Mouse (Mus musculus) forebrain, embryonic 13.5 days (tissue): ENCODE measurements around the gene Paf1. TPM values are rescaled to one million over a fixed set of nuclear protein-coding genes. Genes with fewer than 3 reads are reported as not detected.

Source experiments
- ATAC-seq: fragments of 200-750 bp; cut with Nextera tagmentation; 2 replicates; pipeline ENCODE4 v1.8.0; 2017
- H3K27ac ChIP-seq: fragments of 300-500 bp; sonication (generic); 2 replicates; pipeline ENCODE4 v1.5.1; 2015; ENCODE audit warnings: inconsistent platforms, mild to moderate bottlenecking, moderate library complexity
- H3K27me3 ChIP-seq: fragments of 300-500 bp; sonication (generic); 2 replicates; pipeline ENCODE4 v1.6.1; 2015; ENCODE audit warnings: mild to moderate bottlenecking, inconsistent platforms
- H3K36me3 ChIP-seq: fragments of 300-500 bp; sonication (generic); 2 replicates; pipeline ENCODE4 v1.6.1; 2015; ENCODE audit warnings: mild to moderate bottlenecking, inconsistent platforms; ENCODE audit not compliant: poor library complexity, severe bottlenecking
- H3K4me1 ChIP-seq: fragments of 300-500 bp; sonication (generic); 2 replicates; pipeline ENCODE4 v1.6.1; 2015; ENCODE audit warnings: inconsistent platforms
- H3K4me2 ChIP-seq: fragments of 300-500 bp; sonication (generic); 2 replicates; pipeline ENCODE4 v1.6.1; 2015; ENCODE audit warnings: inconsistent platforms, mild to moderate bottlenecking, moderate library complexity
- H3K4me3 ChIP-seq: fragments of 300-500 bp; sonication (generic); 2 replicates; pipeline ENCODE4 v1.5.1; 2015; ENCODE audit warnings: mild to moderate bottlenecking, inconsistent platforms
- H3K9ac ChIP-seq: fragments of 300-500 bp; sonication (generic); 2 replicates; pipeline ENCODE4 v1.6.1; 2015; ENCODE audit warnings: mild to moderate bottlenecking, inconsistent platforms
- H3K9me3 ChIP-seq: fragments of 300-500 bp; sonication (generic); replicated peaks from 2 replicates; pipeline ENCODE4 v1.6.1; 2016; ENCODE audit warnings: inconsistent platforms
- WGBS: fragments of 180-500 bp; shearing (Covaris S2); methylation state at CpG from one replicate; pipeline ENCODE4 v1.1.7; 2015; 5-methylcytosine and 5-hydroxymethylcytosine counted together
- polyA plus RNA-seq: library from polyadenylated mRNA; unstranded; fragments of >200 nt; fragmentation: Nextera tagmentation; extraction: Ambion mirVana; gene quantifications from 2 replicates; pipeline ENCODE4 v1.2.1, GENCODE M21; 2015

The Paf1 gene
- polyA plus RNA-seq, 1 experiment from 2014 or later, result 97.1 TPM

GRCm38 (mm10) chr7:28393272-28393951 is 661 bp downstream of the Paf1 start:
- Histone ChIP-seq H3K4me2 (peak overlapping the region; percentile 92), H3K4me1 (peaks cover 22% of the 10 kb centered on the region), H3K9me3 (no peaks in the 10 kb centered on the region), H3K27ac (peak overlapping the region; percentile 75), H3K36me3 (peaks cover 63% of the 10 kb centered on the region), H3K4me3 (peak overlapping the region; percentile 91), H3K27me3 (no peaks in the 10 kb centered on the region), H3K9ac (peak overlapping the region; percentile 90)
- 6% methylated on average over 22 of the region's 22 CpGs for WGBS
- no peak for ATAC-seq

DNA sequence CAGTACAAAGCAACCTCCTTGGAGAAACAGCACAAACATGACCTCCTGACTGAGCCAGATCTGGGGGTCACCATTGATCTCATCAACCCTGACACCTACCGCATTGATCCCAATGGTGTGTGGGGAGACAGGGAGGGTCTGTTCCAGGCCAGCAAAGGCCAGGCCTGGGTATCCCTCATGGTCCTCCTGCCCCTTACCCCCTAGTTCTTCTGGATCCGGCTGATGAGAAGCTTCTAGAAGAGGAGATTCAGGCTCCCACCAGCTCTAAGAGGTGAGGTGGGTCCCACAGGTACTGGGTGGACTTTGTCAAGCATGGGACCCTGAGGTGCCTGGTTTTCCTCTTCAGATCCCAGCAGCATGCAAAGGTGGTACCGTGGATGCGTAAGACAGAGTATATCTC is 2.7 kb downstream of the Paf1 start:
- H3K36me3 ChIP-seq, result peaks cover 63% of the 10 kb centered on the region
- WGBS, result 97% methylated on average over 4 of the region's 4 CpGs

GRCm38 (mm10) chr7:28398000-28398399 is 5.2 kb downstream of the Paf1 start:
- Histone ChIP-seq H3K27ac (no peak overlapping the region), H3K4me3 (no peak overlapping the region), H3K4me2 (no peak overlapping the region), H3K36me3 (peaks cover 83% of the 10 kb centered on the region), H3K9me3 (no peaks in the 10 kb centered on the region), H3K27me3 (no peaks in the 10 kb centered on the region), H3K4me1 (peaks cover 10% of the 10 kb centered on the region), H3K9ac (no peak overlapping the region)
- 70% methylated on average over 3 of the region's 3 CpGs for WGBS
- no peak for ATAC-seq

More for the DNA sequence above, 2.7 kb downstream of the Paf1 start:
- no peak overlapping the region for H3K9ac ChIP-seq
- H3K4me3 ChIP-seq, result no peak overlapping the region
- ATAC-seq, result no peak
- peaks cover 22% of the 10 kb centered on the region for H3K4me1 ChIP-seq
- no peaks in the 10 kb centered on the region for H3K27me3 ChIP-seq
- H3K27ac ChIP-seq, result no peak overlapping the region
- H3K4me2 ChIP-seq, result no peak overlapping the region
- H3K9me3 ChIP-seq, result no peaks in the 10 kb centered on the region

DNA sequence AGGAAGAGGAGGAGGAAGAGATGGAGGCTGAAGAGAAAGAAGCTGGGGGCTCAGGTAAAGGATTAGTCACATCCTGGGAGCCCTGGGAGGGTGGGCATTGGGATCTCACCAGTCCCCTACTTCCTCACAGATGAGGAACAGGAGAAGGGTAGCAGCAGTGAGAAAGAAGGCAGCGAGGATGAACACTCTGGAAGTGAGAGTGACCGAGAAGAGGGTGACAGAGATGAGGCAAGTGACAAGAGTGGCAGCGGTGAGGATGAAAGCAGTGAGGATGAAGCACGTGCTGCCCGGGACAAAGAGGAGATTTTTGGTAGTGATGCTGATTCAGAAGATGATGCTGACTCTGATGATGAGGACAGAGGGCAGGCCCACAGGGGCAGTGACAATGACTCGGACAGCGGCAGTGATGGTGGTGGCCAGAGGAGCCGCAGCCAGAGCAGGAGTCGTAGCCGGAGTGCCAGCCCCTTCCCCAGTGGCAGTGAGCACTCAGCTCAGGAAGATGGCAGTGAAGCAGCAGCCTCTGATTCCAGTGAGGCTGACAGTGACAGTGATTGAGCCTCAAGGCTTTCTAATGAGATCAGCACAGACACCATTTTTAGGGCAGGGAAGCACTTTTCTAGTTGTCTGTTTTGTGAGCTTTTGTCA is 6.1 kb downstream of the Paf1 start:
- 92% methylated on average over 10 of the region's 10 CpGs for WGBS
- Histone ChIP-seq H3K9me3 (no peaks in the 10 kb centered on the region), H3K4me1 (peaks cover 3% of the 10 kb centered on the region), H3K27me3 (no peaks in the 10 kb centered on the region), H3K36me3 (peaks cover 91% of the 10 kb centered on the region), H3K9ac (no peak overlapping the region), H3K4me2 (no peak overlapping the region), H3K27ac (no peak overlapping the region), H3K4me3 (no peak overlapping the region)
- no peak for ATAC-seq

DNA sequence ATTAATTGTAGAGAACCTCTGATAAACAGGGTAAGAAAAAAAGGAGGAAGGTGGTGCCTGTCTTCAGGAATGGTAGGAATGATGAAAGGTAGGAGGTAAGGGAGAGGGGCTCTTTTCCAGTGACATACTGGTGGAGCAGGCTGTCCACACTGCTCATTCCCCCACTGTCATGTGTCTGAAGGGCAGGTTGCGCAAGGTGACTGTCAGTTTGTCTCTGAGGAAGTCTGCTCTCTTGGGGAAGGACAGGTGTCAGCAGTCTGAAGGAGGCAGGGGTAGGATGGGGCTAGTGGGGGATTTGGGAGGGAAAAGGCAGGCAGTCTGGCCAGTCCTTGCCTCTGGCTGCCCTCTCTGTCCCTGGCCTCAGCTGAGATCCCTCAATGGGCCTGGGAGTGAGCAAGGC is 8.3 kb downstream of the Paf1 start:
- H3K9me3 ChIP-seq, result no peaks in the 10 kb centered on the region
- H3K36me3 ChIP-seq, result peaks cover 96% of the 10 kb centered on the region
- no peaks in the 10 kb centered on the region for H3K27me3 ChIP-seq
- 94% methylated on average over 1 of the region's 1 CpGs for WGBS
- no peak overlapping the region for H3K9ac ChIP-seq
- H3K4me2 ChIP-seq, result no peak overlapping the region
- no peak overlapping the region for H3K4me3 ChIP-seq
- ATAC-seq, result no peak; the same call in 1 of the 2 replicates
- H3K4me1 ChIP-seq, result no peaks in the 10 kb centered on the region
- no peak overlapping the region for H3K27ac ChIP-seq

- 90% methylated on average over 3 of the region's 3 CpGs for WGBS
- Histone ChIP-seq H3K9ac (no peak overlapping the region), H3K36me3 (peaks cover 96% of the 10 kb centered on the region), H3K27ac (no peak overlapping the region), H3K4me3 (no peak overlapping the region), H3K4me2 (no peak overlapping the region), H3K27me3 (no peaks in the 10 kb centered on the region), H3K4me1 (no peaks in the 10 kb centered on the region), H3K9me3 (no peaks in the 10 kb centered on the region)
- no peak for ATAC-seq
Observed at GRCm38 (mm10) chr7:28401942-28402341, 9.2 kb downstream of the Paf1 start.

DNA sequence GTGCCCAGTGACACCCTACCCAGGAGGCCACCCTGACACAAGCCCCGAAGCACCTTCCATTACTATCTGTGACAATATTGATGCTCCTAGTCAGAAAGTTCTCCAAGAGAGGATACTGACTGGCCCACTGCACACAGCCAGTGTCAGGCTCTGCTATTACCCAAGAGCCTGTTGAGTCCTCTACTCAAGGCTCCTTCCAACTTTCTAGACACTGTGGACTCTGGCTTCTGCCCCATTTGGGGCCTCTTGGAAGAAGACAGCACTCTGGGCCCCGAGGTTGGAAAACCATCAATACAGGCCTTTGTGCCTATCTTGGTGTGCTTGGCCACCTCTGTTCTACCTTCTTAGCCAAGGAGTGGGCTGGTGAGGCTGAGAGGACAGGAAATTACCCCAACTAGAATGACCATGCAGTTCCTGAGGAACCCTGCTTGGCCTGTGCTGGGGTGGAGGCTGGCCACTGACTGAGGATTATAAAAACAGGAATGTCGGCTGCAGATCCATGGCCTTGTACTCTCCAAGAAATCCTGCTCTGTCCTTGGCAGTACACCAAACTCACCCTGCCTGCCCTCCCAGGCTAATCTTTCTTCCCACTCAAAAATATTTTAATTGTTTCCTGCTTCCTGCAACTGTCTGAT is 18.2 kb downstream of the Paf1 start:
- no peaks in the 10 kb centered on the region for H3K4me1 ChIP-seq
- H3K4me3 ChIP-seq, result no peak overlapping the region
- no peaks in the 10 kb centered on the region for H3K27me3 ChIP-seq
- no peak overlapping the region for H3K4me2 ChIP-seq
- H3K27ac ChIP-seq, result no peak overlapping the region
- H3K9ac ChIP-seq, result no peak overlapping the region
- 93% methylated on average over 3 of the region's 3 CpGs for WGBS
- no peaks in the 10 kb centered on the region for H3K9me3 ChIP-seq
- ATAC-seq, result no peak
- H3K36me3 ChIP-seq, result peaks cover 99% of the 10 kb centered on the region

- no peaks in the 10 kb centered on the region for H3K27me3 ChIP-seq
- peaks cover 99% of the 10 kb centered on the region for H3K36me3 ChIP-seq
- no peak for ATAC-seq
- no peaks in the 10 kb centered on the region for H3K9me3 ChIP-seq
- no peaks in the 10 kb centered on the region for H3K4me1 ChIP-seq
- H3K27ac ChIP-seq, result no peak overlapping the region
- no peak overlapping the region for H3K9ac ChIP-seq
- 84% methylated on average over 4 of the region's 4 CpGs for WGBS
- no peak overlapping the region for H3K4me2 ChIP-seq
- no peak overlapping the region for H3K4me3 ChIP-seq
Observed at GRCm38 (mm10) chr7:28412826-28413225, 20.1 kb downstream of the Paf1 start.

DNA sequence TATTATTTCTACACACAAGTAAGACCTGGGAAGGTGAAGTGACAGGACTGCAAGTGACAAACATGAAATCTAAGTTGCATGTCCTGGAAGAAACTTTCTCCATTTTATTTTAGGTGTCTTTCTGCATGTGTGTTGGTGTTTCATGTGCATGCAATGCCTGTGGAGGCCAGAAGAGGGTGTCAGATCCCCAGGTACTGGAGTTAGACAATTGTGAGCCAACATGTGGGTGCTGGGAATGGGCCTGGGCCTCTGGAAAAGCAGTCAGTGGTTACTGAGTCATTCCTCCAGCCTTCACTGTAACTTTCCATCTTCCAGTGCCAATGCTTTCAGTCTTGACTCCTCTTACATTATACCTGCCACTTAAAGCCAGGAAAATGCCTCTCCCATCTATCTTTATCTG is 24.6 kb downstream of the Paf1 start:
- Histone ChIP-seq H3K4me2 (no peak overlapping the region), H3K36me3 (peaks cover 99% of the 10 kb centered on the region), H3K27me3 (no peaks in the 10 kb centered on the region), H3K4me3 (no peak overlapping the region), H3K9me3 (no peaks in the 10 kb centered on the region), H3K9ac (no peak overlapping the region), H3K27ac (no peak overlapping the region), H3K4me1 (no peaks in the 10 kb centered on the region)
- ATAC-seq, result no peak

GRCm38 (mm10) chr7:28418096-28418670 is 25.4 kb downstream of the Paf1 start:
- ATAC-seq, result no peak
- no peak overlapping the region for H3K27ac ChIP-seq
- H3K27me3 ChIP-seq, result no peaks in the 10 kb centered on the region
- H3K4me1 ChIP-seq, result no peaks in the 10 kb centered on the region
- no peak overlapping the region for H3K4me2 ChIP-seq
- no peaks in the 10 kb centered on the region for H3K9me3 ChIP-seq
- peaks cover 99% of the 10 kb centered on the region for H3K36me3 ChIP-seq
- no peak overlapping the region for H3K4me3 ChIP-seq
- 86% methylated on average over 8 of the region's 8 CpGs for WGBS
- H3K9ac ChIP-seq, result no peak overlapping the region

DNA sequence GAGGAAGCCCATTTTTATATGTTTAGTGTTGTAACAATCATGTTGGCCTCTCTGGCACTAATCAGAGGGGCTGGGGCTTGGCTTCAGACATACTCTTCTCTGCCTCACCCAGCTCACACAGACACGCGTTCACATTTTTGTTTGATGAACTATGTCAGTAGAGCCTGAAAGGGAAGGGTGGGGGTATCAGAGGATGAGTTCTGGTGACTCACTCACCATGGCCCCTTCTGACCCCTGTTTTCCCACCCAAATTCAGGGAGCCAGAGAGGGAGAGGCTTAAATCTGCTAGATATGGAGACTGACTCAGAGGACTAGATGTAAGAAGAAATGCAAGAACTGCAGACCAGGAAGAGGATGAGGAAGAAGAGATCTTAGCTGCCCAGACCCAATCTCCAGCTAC is 26.7 kb downstream of the Paf1 start:
- no peak overlapping the region for H3K9ac ChIP-seq
- H3K27me3 ChIP-seq, result no peaks in the 10 kb centered on the region
- peaks cover 94% of the 10 kb centered on the region for H3K36me3 ChIP-seq
- H3K27ac ChIP-seq, result no peak overlapping the region
- H3K4me1 ChIP-seq, result no peaks in the 10 kb centered on the region
- no peak for ATAC-seq
- no peaks in the 10 kb centered on the region for H3K9me3 ChIP-seq
- 100% methylated on average over 2 of the region's 2 CpGs for WGBS
- no peak overlapping the region for H3K4me3 ChIP-seq
- no peak overlapping the region for H3K4me2 ChIP-seq

- Histone ChIP-seq H3K27me3 (no peaks in the 10 kb centered on the region), H3K4me3 (no peak overlapping the region), H3K4me1 (no peaks in the 10 kb centered on the region), H3K27ac (no peak overlapping the region), H3K9ac (no peak overlapping the region), H3K9me3 (no peaks in the 10 kb centered on the region), H3K4me2 (no peak overlapping the region), H3K36me3 (peaks cover 62% of the 10 kb centered on the region)
- 100% methylated on average over 1 of the region's 1 CpGs for WGBS
- no peak for ATAC-seq
Observed at GRCm38 (mm10) chr7:28423018-28423417, 30.3 kb downstream of the Paf1 start.
